Mouse (Mus musculus) E14TG2a.4 (cell line): Measurements from ENCODE around the gene Bclaf1.

Experiments
- CTCF ChIP-seq: conservative IDR thresholded peaks from 2 replicates; pipeline ENCODE4 v1.5.1; 2014; ENCODE audit warnings: low read length
- POU5F1 ChIP-seq: IDR thresholded peaks from 2 replicates; pipeline ENCODE4 v1.6.1; 2014; ENCODE audit warnings: low read length, borderline replicate concordance

DNA sequence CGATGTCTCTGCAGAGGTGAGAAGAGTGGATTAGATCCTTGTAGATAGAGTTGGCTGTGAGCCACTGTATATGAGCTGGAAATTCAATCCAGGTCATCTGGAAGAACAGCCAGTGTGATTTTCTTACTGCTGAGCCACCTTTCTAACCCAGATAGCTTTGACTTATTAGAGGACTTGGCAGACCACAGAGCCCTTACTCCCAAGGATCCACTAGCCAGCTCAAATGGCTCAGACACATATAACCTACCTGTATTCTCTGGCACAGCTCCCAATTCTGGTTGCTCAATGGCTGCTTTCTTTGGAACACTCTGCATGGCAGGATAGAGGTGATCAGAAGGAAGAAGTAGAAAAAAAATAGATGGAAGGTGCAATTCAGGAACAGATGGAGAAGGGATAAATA is 33.5 kb downstream of the Bclaf1 start:
- TF ChIP-seq CTCF: no peak
- no peak for TF ChIP-seq POU5F1
